Mouse (Mus musculus) brain, embryonic 14.5 days (tissue): ENCODE data around the gene Prcd.

Source experiments
- CTCF ChIP-seq: fragments of 200-500 bp; IDR thresholded peaks from 2 replicates; pipeline ENCODE4 v1.5.1; 2012; ENCODE audit warnings: inconsistent platforms, mild to moderate bottlenecking, moderate library complexity, borderline replicate concordance; ENCODE audit not compliant: insufficient read depth, insufficient read length; ENCODE audit errors: extremely low read depth
- POLR2A ChIP-seq: fragments of 200-500 bp; IDR thresholded peaks from 2 replicates; pipeline ENCODE4 v1.6.1; 2012; ENCODE audit warnings: mild to moderate bottlenecking, inconsistent platforms, borderline replicate concordance; ENCODE audit not compliant: poor library complexity, insufficient read depth, insufficient read length, severe bottlenecking; ENCODE audit errors: extremely low read depth

- TF ChIP-seq CTCF (no peak), POLR2A (no peak)
Measured at GRCm38 (mm10) chr11:116701377-116701841, 48.1 kb downstream of the Prcd start.
